Mouse (Mus musculus) heart, embryonic 15.5 days (tissue): ENCODE measurements around the gene Cblc. TPM values are rescaled to one million over a fixed set of nuclear protein-coding genes. Genes with fewer than 3 reads are reported as not detected.

Experiments
- ATAC-seq: fragments of 200-750 bp; cut with Nextera tagmentation; replicated peaks from 2 replicates; pipeline ENCODE4 v1.8.0; 2017; ENCODE audit warnings: low read depth, moderate TSS enrichment; ENCODE audit not compliant: insufficient number of reproducible peaks, insufficient read depth, low FRiP score
- H3K27ac ChIP-seq: fragments of 300-500 bp; sonication (generic); 2 replicates; pipeline ENCODE4 v1.5.1; 2015; ENCODE audit warnings: mild to moderate bottlenecking, inconsistent platforms
- H3K27me3 ChIP-seq: fragments of 300-500 bp; sonication (generic); 2 replicates; pipeline ENCODE4 v1.6.1; 2015; ENCODE audit warnings: inconsistent platforms
- H3K36me3 ChIP-seq: fragments of 300-500 bp; sonication (generic); 2 replicates; pipeline ENCODE4 v1.6.1; 2015; ENCODE audit warnings: mild to moderate bottlenecking, inconsistent platforms
- H3K4me1 ChIP-seq: fragments of 300-500 bp; sonication (generic); replicated peaks from 2 replicates; pipeline ENCODE4 v1.6.1; 2015; ENCODE audit warnings: inconsistent platforms
- H3K4me2 ChIP-seq: fragments of 300-500 bp; sonication (generic); 2 replicates; pipeline ENCODE4 v1.6.1; 2015; ENCODE audit warnings: inconsistent platforms, mild to moderate bottlenecking, moderate library complexity
- H3K4me3 ChIP-seq: fragments of 300-500 bp; sonication (generic); 2 replicates; pipeline ENCODE4 v1.5.1; 2015; ENCODE audit warnings: mild to moderate bottlenecking, inconsistent platforms
- H3K9ac ChIP-seq: fragments of 300-500 bp; sonication (generic); 2 replicates; pipeline ENCODE4 v1.6.1; 2015; ENCODE audit warnings: mild to moderate bottlenecking, inconsistent platforms
- H3K9me3 ChIP-seq: fragments of 300-500 bp; sonication (generic); replicated peaks from 2 replicates; pipeline ENCODE4 v1.6.1; 2016; ENCODE audit warnings: inconsistent platforms
- WGBS: fragments of 180-500 bp; shearing (Covaris S2); methylation state at CpG from one replicate; pipeline ENCODE4 v1.1.7; 2015; ENCODE audit warnings: mixed read lengths; 5-methylcytosine and 5-hydroxymethylcytosine counted together
- polyA plus RNA-seq: library from polyadenylated mRNA; unstranded; fragments of >200 nt; fragmentation: Nextera tagmentation; extraction: Ambion mirVana; gene quantifications from 2 replicates; pipeline ENCODE4 v1.2.1, GENCODE M21; 2015

Cblc gene
- polyA plus RNA-seq, 1 experiment from 2014 or later = 0.47 TPM

GRCm38 (mm10) chr7:19830682-19831156 is 34.1 kb upstream of the Cblc start:
- peak overlapping the region; percentile 27; the same call in 1 of the 2 replicates for H3K27ac ChIP-seq
- H3K36me3 ChIP-seq = no peaks in the 10 kb centered on the region
- no peaks in the 10 kb centered on the region for H3K27me3 ChIP-seq
- peak; percentile 88 for ATAC-seq
- no peak overlapping the region for H3K9ac ChIP-seq
- no peaks in the 10 kb centered on the region for H3K9me3 ChIP-seq
- WGBS = 21% methylated on average over 13 of the region's 13 CpGs
- peaks cover 14% of the 10 kb centered on the region for H3K4me1 ChIP-seq
- H3K4me3 ChIP-seq = peak overlapping the region; percentile 17; the same call in 1 of the 2 replicates
- peak overlapping the region; percentile 26 for H3K4me2 ChIP-seq

GRCm38 (mm10) chr7:19829694-19830093 is 33.1 kb upstream of the Cblc start:
- WGBS = 83% methylated on average over 3 of the region's 3 CpGs
- H3K4me3 ChIP-seq = no peak overlapping the region
- H3K4me2 ChIP-seq = no peak overlapping the region

GRCm38 (mm10) chr7:19826756-19827155 is 30.1 kb upstream of the Cblc start:
- no peak overlapping the region for H3K4me3 ChIP-seq
- no peak overlapping the region for H3K9ac ChIP-seq
- H3K9me3 ChIP-seq = no peaks in the 10 kb centered on the region
- no peak for ATAC-seq
- no peak overlapping the region for H3K27ac ChIP-seq
- no peak overlapping the region for H3K4me2 ChIP-seq
- H3K4me1 ChIP-seq = peaks cover 39% of the 10 kb centered on the region
- no peaks in the 10 kb centered on the region for H3K36me3 ChIP-seq
- 37% methylated on average over 6 of the region's 6 CpGs for WGBS
- peaks cover 8% of the 10 kb centered on the region for H3K27me3 ChIP-seq

More at GRCm38 (mm10) chr7:19829694-19830093, 33.1 kb upstream of the Cblc start:
- Histone ChIP-seq H3K9ac (no peak overlapping the region), H3K27ac (no peak overlapping the region), H3K9me3 (no peaks in the 10 kb centered on the region), H3K36me3 (no peaks in the 10 kb centered on the region), H3K27me3 (no peaks in the 10 kb centered on the region), H3K4me1 (peaks cover 14% of the 10 kb centered on the region)
- ATAC-seq = no peak

- Histone ChIP-seq H3K27ac (peak overlapping the region; percentile 74), H3K9ac (no peak overlapping the region), H3K9me3 (no peaks in the 10 kb centered on the region), H3K4me1 (peaks cover 26% of the 10 kb centered on the region), H3K36me3 (no peaks in the 10 kb centered on the region), H3K4me3 (no peak overlapping the region), H3K4me2 (peak overlapping the region; percentile 19; the same call in 1 of the 2 replicates), H3K27me3 (peaks cover 17% of the 10 kb centered on the region)
- 25% methylated on average over 25 of the region's 26 CpGs for WGBS
- peak; percentile 85 for ATAC-seq
Observed at GRCm38 (mm10) chr7:19824182-19824973, 27.8 kb upstream of the Cblc start.

GRCm38 (mm10) chr7:19823256-19824181 is 26.9 kb upstream of the Cblc start:
- Histone ChIP-seq H3K27me3 (peaks cover 22% of the 10 kb centered on the region), H3K4me2 (peak overlapping the region; percentile 88), H3K4me1 (peaks cover 26% of the 10 kb centered on the region), H3K9me3 (no peaks in the 10 kb centered on the region), H3K27ac (peak overlapping the region; percentile 74), H3K9ac (no peak overlapping the region), H3K36me3 (no peaks in the 10 kb centered on the region), H3K4me3 (no peak overlapping the region; the same call in 1 of the 2 replicates)
- 24% methylated on average over 16 of the region's 16 CpGs for WGBS
- ATAC-seq = no peak

GRCm38 (mm10) chr7:19822604-19823058 is 26.0 kb upstream of the Cblc start, which contains the start of gene Bcl3:
Bcl3 (minus strand) TSS chr7:19822770.
- Histone ChIP-seq H3K27me3 (peaks cover 22% of the 10 kb centered on the region), H3K4me1 (peaks cover 26% of the 10 kb centered on the region), H3K36me3 (no peaks in the 10 kb centered on the region), H3K9ac (peak within 1 kb of the TSS; percentile 72), H3K4me3 (peak within 1 kb of the TSS; percentile 55), H3K4me2 (peak within 1 kb of the TSS; percentile 88), H3K9me3 (no peaks in the 10 kb centered on the region), H3K27ac (peak within 1 kb of the TSS; percentile 74)
- 1% methylated on average over 42 of the region's 42 CpGs for WGBS
- ATAC-seq = no peak

GRCm38 (mm10) chr7:19822193-19822592 is 25.6 kb upstream of the Cblc start:
- H3K4me1 ChIP-seq = peaks cover 28% of the 10 kb centered on the region
- no peaks in the 10 kb centered on the region for H3K36me3 ChIP-seq
- peak overlapping the region; percentile 72 for H3K9ac ChIP-seq
- no peak for ATAC-seq
- 7% methylated on average over 20 of the region's 20 CpGs for WGBS
- H3K4me2 ChIP-seq = peak overlapping the region; percentile 88
- peak overlapping the region; percentile 55 for H3K4me3 ChIP-seq
- peaks cover 22% of the 10 kb centered on the region for H3K27me3 ChIP-seq
- H3K27ac ChIP-seq = no peak overlapping the region
- H3K9me3 ChIP-seq = no peaks in the 10 kb centered on the region

GRCm38 (mm10) chr7:19821633-19822032 is 25.0 kb upstream of the Cblc start:
- ATAC-seq = no peak
- no peaks in the 10 kb centered on the region for H3K36me3 ChIP-seq
- peaks cover 34% of the 10 kb centered on the region for H3K4me1 ChIP-seq
- WGBS = 68% methylated on average over 7 of the region's 7 CpGs
- H3K4me2 ChIP-seq = peak overlapping the region; percentile 88
- H3K27me3 ChIP-seq = peaks cover 22% of the 10 kb centered on the region
- no peak overlapping the region for H3K9ac ChIP-seq
- H3K9me3 ChIP-seq = no peaks in the 10 kb centered on the region
- H3K4me3 ChIP-seq = peak overlapping the region; percentile 55
- H3K27ac ChIP-seq = no peak overlapping the region

GRCm38 (mm10) chr7:19820347-19821048 is 23.9 kb upstream of the Cblc start:
- H3K36me3 ChIP-seq = no peaks in the 10 kb centered on the region

GRCm38 (mm10) chr7:19818875-19819274 is 22.3 kb upstream of the Cblc start:
- WGBS = 77% methylated on average over 7 of the region's 7 CpGs
- H3K36me3 ChIP-seq = no peaks in the 10 kb centered on the region
- peaks cover 37% of the 10 kb centered on the region for H3K4me1 ChIP-seq
- H3K9me3 ChIP-seq = no peaks in the 10 kb centered on the region
- no peak overlapping the region for H3K4me3 ChIP-seq
- H3K9ac ChIP-seq = no peak overlapping the region
- no peak for ATAC-seq
- H3K27me3 ChIP-seq = peaks cover 27% of the 10 kb centered on the region
- no peak overlapping the region for H3K27ac ChIP-seq
- H3K4me2 ChIP-seq = no peak overlapping the region

More at GRCm38 (mm10) chr7:19820347-19821048, 23.9 kb upstream of the Cblc start:
- no peaks in the 10 kb centered on the region for H3K9me3 ChIP-seq
- 70% methylated on average over 3 of the region's 3 CpGs for WGBS
- peaks cover 45% of the 10 kb centered on the region for H3K4me1 ChIP-seq
- no peak overlapping the region for H3K9ac ChIP-seq
- no peak overlapping the region for H3K4me3 ChIP-seq
- no peak overlapping the region for H3K4me2 ChIP-seq
- H3K27ac ChIP-seq = no peak overlapping the region
- H3K27me3 ChIP-seq = peaks cover 23% of the 10 kb centered on the region
- no peak for ATAC-seq
